Mouse (Mus musculus): ENCODE data around the gene Ubqln4. TPM values are rescaled to one million over a fixed set of nuclear protein-coding genes. Genes with fewer than 3 reads are reported as not detected.

Gene Ubqln4
- polyA plus RNA-seq, 1 experiment from 2014 or later: 47.8 TPM

DNA sequence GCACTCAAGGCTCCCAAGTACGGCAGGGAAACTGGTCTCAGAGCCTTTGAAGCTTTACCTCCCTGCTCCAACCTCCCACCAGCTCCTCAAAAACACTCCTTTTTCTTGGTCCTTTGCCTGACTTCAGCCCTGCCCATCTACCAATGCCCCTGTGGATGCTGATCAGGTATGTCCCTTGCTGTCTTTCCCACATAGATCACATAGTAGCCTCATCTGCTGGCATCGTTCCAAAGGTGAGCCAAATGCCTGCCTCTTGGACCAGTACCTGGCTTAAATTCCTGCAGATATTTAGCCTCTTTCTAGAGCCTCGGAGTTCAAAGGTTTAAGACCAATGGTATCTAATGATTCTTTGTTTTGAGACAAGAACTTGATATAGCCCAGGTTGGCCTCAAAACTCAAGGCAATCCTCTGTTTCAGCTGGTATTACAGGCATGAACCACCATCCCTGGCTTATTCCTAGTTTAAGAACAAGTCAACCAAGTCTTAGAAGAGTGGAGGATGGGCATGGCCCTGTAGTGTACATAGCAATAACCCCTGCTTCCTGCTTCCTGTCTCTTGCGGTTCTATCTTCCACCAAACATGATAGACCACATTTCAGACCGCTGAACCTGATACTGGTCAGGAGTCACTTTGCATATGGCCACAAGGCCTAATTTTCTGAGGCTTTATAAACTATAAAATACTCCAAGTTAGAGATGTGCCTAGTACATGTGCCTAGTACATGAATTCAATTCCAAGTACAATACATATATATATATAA, 9.7 kb upstream of the Ubqln4 start:
- Histone ChIP-seq H3K9ac (replicated peaks; ENCODE audit: low read length) (no peak overlapping the region), H3K27ac (replicated peaks; ENCODE audit: low read depth, low read length) (no peak overlapping the region), H3K27me3 (ENCODE audit: control insufficient read depth, insufficient read depth, low read length) (no peaks in the 10 kb centered on the region), H3K4me2 (ENCODE audit: low read length) (no peak overlapping the region), H3K9me3 (ENCODE audit: control insufficient read depth, low read length) (no peaks in the 10 kb centered on the region), H3K4me1 (ENCODE audit: control insufficient read depth, insufficient read depth, low read length) (peaks cover 24% of the 10 kb centered on the region), H3K36me3 (ENCODE audit: control insufficient read depth, insufficient read depth, low read length) (peaks cover 24% of the 10 kb centered on the region), H3K4me3 (replicated peaks; ENCODE audit: low read depth, low read length) (no peak overlapping the region)
- 79% methylated on average over 5 of the region's 5 CpGs for WGBS
- ATAC-seq (ENCODE audit: low FRiP score, low TSS enrichment) (no peak), DNase-seq (no peak)

DNA sequence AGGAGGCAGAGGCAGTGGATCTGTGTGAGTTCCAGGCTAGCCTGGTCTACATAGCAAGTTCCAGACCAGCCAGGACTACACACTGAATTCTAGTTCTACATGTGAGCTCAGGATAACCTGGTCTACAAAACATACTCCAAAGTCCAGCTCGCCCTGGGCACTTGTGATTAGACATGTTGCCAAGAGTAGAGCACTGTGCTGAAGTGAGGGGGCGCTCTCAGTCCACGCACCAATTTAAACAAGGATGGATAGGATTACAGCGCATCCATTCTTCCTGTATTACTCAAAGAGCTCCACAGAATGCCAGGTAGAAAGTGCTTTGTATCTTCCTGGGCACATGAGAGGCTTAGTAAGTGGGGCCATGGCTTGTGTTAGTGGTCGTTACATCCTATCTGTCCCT, 9.0 kb upstream of the Ubqln4 start:
- Histone ChIP-seq H3K9me3 (ENCODE audit: control insufficient read depth, low read length) (no peaks in the 10 kb centered on the region), H3K9ac (replicated peaks; ENCODE audit: low read length) (no peak overlapping the region), H3K4me3 (replicated peaks; ENCODE audit: low read depth, low read length) (no peak overlapping the region), H3K4me1 (ENCODE audit: control insufficient read depth, insufficient read depth, low read length) (peaks cover 20% of the 10 kb centered on the region; the same call in 1 of the 2 replicates), H3K27ac (replicated peaks; ENCODE audit: low read depth, low read length) (no peak overlapping the region), H3K27me3 (ENCODE audit: control insufficient read depth, insufficient read depth, low read length) (no peaks in the 10 kb centered on the region), H3K36me3 (ENCODE audit: control insufficient read depth, insufficient read depth, low read length) (peaks cover 20% of the 10 kb centered on the region), H3K4me2 (ENCODE audit: low read length) (no peak overlapping the region)
- ATAC-seq (ENCODE audit: low FRiP score, low TSS enrichment): no peak
- DNase-seq: peak; percentile 51
- 33% methylated on average over 5 of the region's 5 CpGs for WGBS

DNA sequence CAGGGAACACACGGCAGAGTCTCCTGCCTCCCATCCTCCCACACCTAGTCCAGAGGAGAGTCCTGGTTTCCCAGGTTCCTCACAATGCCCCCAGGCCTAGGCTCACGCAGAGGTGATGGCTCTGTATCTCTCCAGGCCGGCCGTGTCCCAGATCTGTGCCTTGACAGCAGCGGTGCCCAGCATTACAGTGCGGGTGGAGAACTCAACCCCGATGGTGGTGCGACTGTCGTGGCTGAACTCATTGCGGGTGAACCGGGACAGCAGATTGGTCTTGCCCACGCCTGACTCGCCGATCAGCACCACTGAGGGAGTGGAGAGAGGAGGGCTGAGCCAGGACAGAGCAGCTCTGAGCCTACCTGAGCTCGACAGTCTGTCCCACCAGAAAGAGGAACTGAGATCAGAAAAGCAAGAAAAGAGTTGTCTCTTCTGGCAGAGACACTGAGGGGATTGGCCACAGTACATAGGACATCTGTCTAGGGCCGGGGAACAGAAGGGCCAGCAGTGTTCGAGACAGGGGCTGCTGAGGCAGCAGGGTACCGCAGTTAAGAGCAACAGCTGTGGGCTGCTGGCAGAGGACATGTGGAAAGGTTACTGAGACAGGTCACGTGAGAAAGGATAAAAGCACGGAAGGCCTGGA, 8.5 kb upstream of the Ubqln4 start:
- Histone ChIP-seq H3K4me1 (ENCODE audit: control insufficient read depth, insufficient read depth, low read length) (peaks cover 16% of the 10 kb centered on the region; the same call in 1 of the 2 replicates), H3K27ac (replicated peaks; ENCODE audit: low read depth, low read length) (no peak overlapping the region), H3K4me2 (ENCODE audit: low read length) (no peak overlapping the region), H3K9ac (replicated peaks; ENCODE audit: low read length) (no peak overlapping the region), H3K27me3 (ENCODE audit: control insufficient read depth, insufficient read depth, low read length) (no peaks in the 10 kb centered on the region), H3K4me3 (replicated peaks; ENCODE audit: low read depth, low read length) (no peak overlapping the region), H3K36me3 (ENCODE audit: control insufficient read depth, insufficient read depth, low read length) (peaks cover 16% of the 10 kb centered on the region), H3K9me3 (ENCODE audit: control insufficient read depth, low read length) (no peaks in the 10 kb centered on the region)
- 71% methylated on average over 20 of the region's 20 CpGs for WGBS
- DNase-seq (no peak), ATAC-seq (ENCODE audit: low FRiP score, low TSS enrichment) (no peak)

DNA sequence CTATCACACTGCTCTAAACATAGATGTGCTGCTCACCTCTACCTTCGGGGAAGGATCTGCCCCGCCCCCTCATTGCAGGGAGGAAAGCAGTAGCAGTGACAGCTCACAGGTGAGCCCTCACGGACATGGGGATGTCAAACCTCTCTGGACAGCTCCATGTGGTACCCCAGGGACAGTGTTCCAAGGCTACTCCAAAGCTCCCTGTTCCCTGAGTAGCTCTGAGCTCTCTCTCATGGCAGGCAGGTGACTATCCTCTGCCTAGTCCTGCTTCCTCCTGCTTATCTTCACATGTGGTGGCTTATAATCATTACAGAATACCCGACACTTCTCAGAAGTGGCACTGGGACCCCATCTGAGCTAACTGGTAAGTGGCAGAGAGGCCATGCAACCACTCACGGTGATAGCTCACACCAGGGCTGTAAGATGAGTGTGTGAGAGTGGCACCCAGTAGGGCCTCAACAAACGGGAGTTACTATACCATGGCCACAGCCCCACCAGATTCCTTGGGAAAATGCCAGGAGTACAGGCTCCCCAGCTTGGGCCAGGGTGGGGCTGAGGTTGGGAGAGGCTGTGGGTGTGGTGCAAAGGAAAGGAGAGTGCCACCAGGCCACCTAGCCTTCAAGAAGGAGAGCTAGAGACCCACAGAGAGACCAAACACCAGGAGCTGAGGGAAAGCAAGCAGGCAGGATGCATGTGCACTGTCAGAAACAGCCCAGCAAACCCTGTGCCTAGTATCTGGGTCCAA, 6.7 kb upstream of the Ubqln4 start:
- DNase-seq: no peak
- Histone ChIP-seq H3K36me3 (ENCODE audit: control insufficient read depth, insufficient read depth, low read length) (no peaks in the 10 kb centered on the region), H3K4me2 (ENCODE audit: low read length) (no peak overlapping the region), H3K9ac (replicated peaks; ENCODE audit: low read length) (no peak overlapping the region), H3K4me1 (ENCODE audit: control insufficient read depth, insufficient read depth, low read length) (peaks cover 5% of the 10 kb centered on the region), H3K27ac (replicated peaks; ENCODE audit: low read depth, low read length) (no peak overlapping the region), H3K4me3 (replicated peaks; ENCODE audit: low read depth, low read length) (no peak overlapping the region), H3K27me3 (ENCODE audit: control insufficient read depth, insufficient read depth, low read length) (no peaks in the 10 kb centered on the region), H3K9me3 (ENCODE audit: control insufficient read depth, low read length) (no peaks in the 10 kb centered on the region)
- ATAC-seq (ENCODE audit: low FRiP score, low TSS enrichment): no peak
- 82% methylated on average over 6 of the region's 6 CpGs for WGBS

DNA sequence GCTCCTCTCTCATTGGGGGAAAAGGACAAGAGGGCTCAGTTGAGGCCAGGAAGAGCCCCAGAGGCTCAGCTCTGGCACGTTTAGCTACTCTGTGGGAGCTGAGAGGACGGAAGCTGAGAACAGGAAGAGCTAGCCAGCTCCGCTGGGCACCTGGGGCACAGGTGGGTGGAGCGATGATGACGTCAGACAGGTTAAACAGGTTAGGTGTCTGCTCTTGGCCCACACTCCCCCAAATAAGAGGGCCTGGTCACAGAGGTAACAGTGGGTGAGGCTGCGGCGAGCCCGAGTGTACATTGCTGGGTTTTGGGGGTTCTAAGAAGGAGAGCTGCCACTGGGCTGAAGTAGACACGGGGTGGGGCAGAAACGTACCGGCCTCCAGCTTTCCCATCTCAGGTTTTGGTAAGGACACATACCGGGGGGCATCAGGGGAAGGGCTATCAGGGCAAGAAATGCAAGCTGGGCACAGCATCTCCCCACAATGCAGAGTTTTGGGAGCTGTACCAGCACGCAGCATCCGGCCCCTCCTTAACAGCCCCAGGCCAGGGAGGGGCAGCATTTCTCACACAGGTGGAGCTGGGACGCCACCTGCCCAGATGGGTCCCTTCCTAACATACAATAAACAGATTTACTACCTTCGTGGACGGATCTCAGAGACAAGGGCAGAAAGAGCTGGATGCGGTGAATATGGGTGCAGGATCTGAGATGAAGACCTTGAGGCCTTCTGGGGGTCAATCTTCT, 5.2 kb upstream of the Ubqln4 start, which contains the start of gene Rab25:
Gene Rab25 (minus strand): TSS at position 121 of the 738 bp plus-strand sequence.
- H3K27me3 ChIP-seq (ENCODE audit: control insufficient read depth, insufficient read depth, low read length): no peaks in the 10 kb centered on the region
- no peak for ATAC-seq (ENCODE audit: low FRiP score, low TSS enrichment)
- no peaks in the 10 kb centered on the region for H3K36me3 ChIP-seq (ENCODE audit: control insufficient read depth, insufficient read depth, low read length)
- DNase-seq: no peak
- H3K4me1 ChIP-seq (ENCODE audit: control insufficient read depth, insufficient read depth, low read length): peaks cover 6% of the 10 kb centered on the region
- no peak within 1 kb of the TSS for H3K27ac ChIP-seq (replicated peaks; ENCODE audit: low read depth, low read length)
- no peak within 1 kb of the TSS for H3K4me3 ChIP-seq (replicated peaks; ENCODE audit: low read depth, low read length)
- H3K4me2 ChIP-seq (ENCODE audit: low read length): no peak within 1 kb of the TSS
- H3K9ac ChIP-seq (replicated peaks; ENCODE audit: low read length): no peak within 1 kb of the TSS
- 49% methylated on average over 18 of the region's 18 CpGs for WGBS
- no peaks in the 10 kb centered on the region for H3K9me3 ChIP-seq (ENCODE audit: control insufficient read depth, low read length)

DNA sequence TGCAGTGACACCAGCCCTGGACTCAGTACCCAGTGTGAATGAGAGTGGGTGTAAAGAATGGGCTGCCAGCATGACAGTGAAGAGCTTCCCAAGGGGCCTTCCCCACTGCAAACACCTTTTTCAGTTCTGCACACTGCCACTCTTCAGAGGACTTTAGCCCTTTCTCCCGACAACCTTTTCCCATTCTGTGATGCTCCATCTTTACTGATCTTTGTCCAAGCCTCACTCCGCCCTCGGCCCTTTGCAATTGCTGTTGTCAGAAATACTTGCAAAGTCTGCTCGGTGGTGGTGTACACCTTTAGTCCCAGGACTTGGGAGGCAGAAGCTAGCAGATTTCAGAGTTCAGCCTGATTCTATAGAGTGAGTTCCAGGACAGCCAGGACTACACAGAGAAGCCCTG, 2.0 kb upstream of the Ubqln4 start:
- DNase-seq (no peak), ATAC-seq (ENCODE audit: low FRiP score, low TSS enrichment) (no peak)
- Histone ChIP-seq H3K9me3 (ENCODE audit: control insufficient read depth, low read length) (no peaks in the 10 kb centered on the region), H3K4me3 (replicated peaks; ENCODE audit: low read depth, low read length) (peak overlapping the region; percentile 91), H3K4me1 (ENCODE audit: control insufficient read depth, insufficient read depth, low read length) (peaks cover 14% of the 10 kb centered on the region), H3K36me3 (ENCODE audit: control insufficient read depth, insufficient read depth, low read length) (peaks cover 11% of the 10 kb centered on the region), H3K9ac (replicated peaks; ENCODE audit: low read length) (no peak overlapping the region), H3K27ac (replicated peaks; ENCODE audit: low read depth, low read length) (no peak overlapping the region), H3K4me2 (ENCODE audit: low read length) (peak overlapping the region; percentile 91), H3K27me3 (ENCODE audit: control insufficient read depth, insufficient read depth, low read length) (no peaks in the 10 kb centered on the region)
- WGBS: 85% methylated on average over 4 of the region's 4 CpGs

DNA sequence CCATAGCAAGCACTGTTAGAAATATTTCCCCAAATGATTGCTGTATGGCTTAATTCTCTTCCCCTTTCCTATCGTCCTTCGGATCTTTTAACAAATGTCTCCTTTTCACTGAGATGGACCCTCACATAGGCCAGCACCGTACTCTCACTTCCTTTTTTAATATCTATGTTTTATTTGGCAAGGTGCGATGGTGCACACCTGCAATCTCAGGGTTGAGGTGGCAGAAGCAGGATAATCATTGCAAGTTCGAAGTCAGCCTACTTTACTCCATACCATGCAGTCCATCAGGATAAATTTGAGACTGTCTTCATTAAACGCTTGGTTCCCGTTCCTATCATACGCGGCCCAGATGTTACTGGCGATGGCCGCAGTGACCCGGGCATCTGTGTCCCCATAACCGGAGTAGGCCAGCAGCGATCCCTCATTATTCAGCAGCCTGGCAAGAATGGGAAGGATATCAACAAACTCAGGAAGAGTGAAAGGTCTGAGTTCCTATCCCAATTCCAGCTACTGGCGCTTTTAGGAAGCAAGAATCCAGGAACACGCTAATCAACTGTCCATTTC, 1.4 kb upstream of the Ubqln4 start:
- H3K9me3 ChIP-seq (ENCODE audit: control insufficient read depth, low read length): no peaks in the 10 kb centered on the region
- H3K4me2 ChIP-seq (ENCODE audit: low read length): peak overlapping the region; percentile 91
- H3K4me3 ChIP-seq (replicated peaks; ENCODE audit: low read depth, low read length): peak overlapping the region; percentile 91
- no peak for DNase-seq
- WGBS: 26% methylated on average over 16 of the region's 16 CpGs
- peak overlapping the region; percentile 88 for H3K9ac ChIP-seq (replicated peaks; ENCODE audit: low read length)
- H3K4me1 ChIP-seq (ENCODE audit: control insufficient read depth, insufficient read depth, low read length): peaks cover 14% of the 10 kb centered on the region
- H3K27ac ChIP-seq (replicated peaks; ENCODE audit: low read depth, low read length): peak overlapping the region; percentile 93
- H3K36me3 ChIP-seq (ENCODE audit: control insufficient read depth, insufficient read depth, low read length): peaks cover 17% of the 10 kb centered on the region
- no peaks in the 10 kb centered on the region for H3K27me3 ChIP-seq (ENCODE audit: control insufficient read depth, insufficient read depth, low read length)
- ATAC-seq (ENCODE audit: low FRiP score, low TSS enrichment): no peak
